Mouse (Mus musculus) central nervous system, embryonic 18 days (tissue): Measurements from ENCODE around the gene Gja1. TPM values are rescaled to one million over a fixed set of nuclear protein-coding genes. Genes with fewer than 3 reads are reported as not detected.

Experiments used
- polyA plus RNA-seq: library from polyadenylated mRNA; depleted of rRNA; stranded (reverse); fragments of >200 nt; gene quantifications from 2 replicates; pipeline ENCODE4 v1.2.3, GENCODE M21; 2012; rRNA removed

The Gja1 gene
- polyA plus RNA-seq: 31.6 and 35.4 TPM in 2 replicates

GRCm38 (mm10) chr10:56377097-56377965, at the start of gene Gja1:
Gene Gja1 (plus strand): TSS chr10:56377330.

Other genes with a start within 250 kb of the Gja1 start
- 3.5 and 4.1 TPM in 2 replicates for gene Tbc1d32, start 148.6 kb upstream of the Gja1 start, polyA plus RNA-seq